Mouse (Mus musculus): ENCODE results near the gene Nqo1. TPM values are rescaled to one million over a fixed set of nuclear protein-coding genes. Genes with fewer than 3 reads are reported as not detected.

The Nqo1 gene
- polyA plus RNA-seq, 1 experiment from 2014 or later, result 16.5 TPM

- no peak overlapping the region for H3K4me3 ChIP-seq
- H3K27me3 ChIP-seq (replicated peaks), result no peaks in the 10 kb centered on the region
- no peak for ATAC-seq
- H3K36me3 ChIP-seq, result peaks cover 9% of the 10 kb centered on the region
- no peak overlapping the region for H3K27ac ChIP-seq
- H3K4me2 ChIP-seq, result no peak overlapping the region
- 81% methylated on average over 4 of the region's 4 CpGs for WGBS (ENCODE audit: insufficient replicate concordance)
- H3K9ac ChIP-seq, result no peak overlapping the region
- H3K4me1 ChIP-seq, result peaks cover 9% of the 10 kb centered on the region
- no peaks in the 10 kb centered on the region for H3K9me3 ChIP-seq (replicated peaks)
Observed at GRCm38 (mm10) chr8:107381666-107382065, 21.3 kb downstream of the Nqo1 start.

- Histone ChIP-seq H3K27me3 (replicated peaks) (no peaks in the 10 kb centered on the region), H3K4me1 (peaks cover under 1% of the 10 kb centered on the region), H3K27ac (no peak overlapping the region), H3K36me3 (peaks cover 10% of the 10 kb centered on the region), H3K4me2 (no peak overlapping the region), H3K9ac (no peak overlapping the region), H3K4me3 (no peak overlapping the region), H3K9me3 (replicated peaks) (no peaks in the 10 kb centered on the region)
- no peak for ATAC-seq
- whole genome bisulfite sequencing (ENCODE audit: insufficient replicate concordance), result 86% methylated on average over 8 of the region's 8 CpGs
Observed at GRCm38 (mm10) chr8:107380734-107381133, 22.3 kb downstream of the Nqo1 start.

GRCm38 (mm10) chr8:107377346-107377745 is 25.7 kb downstream of the Nqo1 start:
- no peak for ATAC-seq
- 78% methylated on average over 3 of the region's 3 CpGs for WGBS (ENCODE audit: insufficient replicate concordance)

GRCm38 (mm10) chr8:107370311-107370710 is 32.7 kb downstream of the Nqo1 start:
- Histone ChIP-seq H3K27me3 (replicated peaks) (no peaks in the 10 kb centered on the region), H3K4me1 (no peaks in the 10 kb centered on the region), H3K4me3 (no peak overlapping the region), H3K9me3 (replicated peaks) (no peaks in the 10 kb centered on the region), H3K9ac (no peak overlapping the region), H3K27ac (no peak overlapping the region), H3K4me2 (no peak overlapping the region), H3K36me3 (peaks cover 50% of the 10 kb centered on the region)
- WGBS (ENCODE audit: insufficient replicate concordance), result 77% methylated on average over 4 of the region's 4 CpGs
- ATAC-seq, result no peak

More at GRCm38 (mm10) chr8:107377346-107377745, 25.7 kb downstream of the Nqo1 start:
- no peak overlapping the region for H3K4me3 ChIP-seq
- peaks cover 15% of the 10 kb centered on the region for H3K36me3 ChIP-seq
- H3K4me1 ChIP-seq, result no peaks in the 10 kb centered on the region
- no peak overlapping the region for H3K9ac ChIP-seq
- H3K27me3 ChIP-seq (replicated peaks), result no peaks in the 10 kb centered on the region
- H3K27ac ChIP-seq, result no peak overlapping the region
- H3K9me3 ChIP-seq (replicated peaks), result no peaks in the 10 kb centered on the region
- H3K4me2 ChIP-seq, result no peak overlapping the region

Other genes with a start within 250 kb of the Nqo1 start
- 3.4 and 3.5 TPM in 2 replicates for gene Nfat5, start 109.7 kb downstream of the Nqo1 start, polyA plus RNA-seq (2016; fragmentation: Nextera tagmentation; extraction: Ambion mirVana)
- 63.7 and 68.9 TPM in 2 replicates for gene Nob1, start 21.8 kb upstream of the Nqo1 start, polyA plus RNA-seq (2016; fragmentation: Nextera tagmentation; extraction: Ambion mirVana)
- 37.9 and 39.0 TPM in 2 replicates for gene Wwp2, start 33.2 kb upstream of the Nqo1 start, polyA plus RNA-seq (2016; fragmentation: Nextera tagmentation; extraction: Ambion mirVana)
- gene Psmd7, start 185.3 kb upstream of the Nqo1 start, polyA plus RNA-seq (2016; fragmentation: Nextera tagmentation; extraction: Ambion mirVana), result 248 and 257 TPM in 2 replicates